Mouse (Mus musculus): ENCODE measurements around the gene Nifk. TPM values are rescaled to one million over a fixed set of nuclear protein-coding genes. Genes with fewer than 3 reads are reported as not detected.

Gene Nifk
- total and polyA plus RNA-seq, 2 experiments = 4.8 to 20.8 TPM

GRCm38 (mm10) chr1:118367970-118368369 lies 46.3 kb downstream of the Nifk start:
- DNase-seq (ENCODE audit: extremely low read depth, low read depth, low spot score) = no peak
- Histone ChIP-seq H3K9ac (ENCODE audit: low read depth, low read length) (no peak overlapping the region), H3K27me3 (ENCODE audit: control insufficient read depth, insufficient read depth, low read length) (no peaks in the 10 kb centered on the region), H3K27ac (replicated peaks; ENCODE audit: insufficient read depth, low read depth, low read length) (no peak overlapping the region), H3K4me1 (ENCODE audit: control insufficient read depth, insufficient read depth, low read length) (no peaks in the 10 kb centered on the region), H3K36me3 (ENCODE audit: control insufficient read depth, insufficient read depth, low read length) (no peaks in the 10 kb centered on the region), H3K4me3 (ENCODE audit: insufficient read depth, low read depth, low read length) (no peak overlapping the region), H3K79me2 (ENCODE audit: control insufficient read depth, insufficient read depth, low read length) (no peaks in the 10 kb centered on the region)
- TF ChIP-seq CTCF (IDR thresholded peaks at IDR 0.05; ENCODE audit: low read depth, low read length) = no peak
- no peak for TF ChIP-seq POLR2A (IDR thresholded peaks at IDR 0.05; ENCODE audit: extremely low read depth, insufficient read depth, low read length)
- 100% methylated on average over 1 of the region's 1 CpGs for WGBS

DNA sequence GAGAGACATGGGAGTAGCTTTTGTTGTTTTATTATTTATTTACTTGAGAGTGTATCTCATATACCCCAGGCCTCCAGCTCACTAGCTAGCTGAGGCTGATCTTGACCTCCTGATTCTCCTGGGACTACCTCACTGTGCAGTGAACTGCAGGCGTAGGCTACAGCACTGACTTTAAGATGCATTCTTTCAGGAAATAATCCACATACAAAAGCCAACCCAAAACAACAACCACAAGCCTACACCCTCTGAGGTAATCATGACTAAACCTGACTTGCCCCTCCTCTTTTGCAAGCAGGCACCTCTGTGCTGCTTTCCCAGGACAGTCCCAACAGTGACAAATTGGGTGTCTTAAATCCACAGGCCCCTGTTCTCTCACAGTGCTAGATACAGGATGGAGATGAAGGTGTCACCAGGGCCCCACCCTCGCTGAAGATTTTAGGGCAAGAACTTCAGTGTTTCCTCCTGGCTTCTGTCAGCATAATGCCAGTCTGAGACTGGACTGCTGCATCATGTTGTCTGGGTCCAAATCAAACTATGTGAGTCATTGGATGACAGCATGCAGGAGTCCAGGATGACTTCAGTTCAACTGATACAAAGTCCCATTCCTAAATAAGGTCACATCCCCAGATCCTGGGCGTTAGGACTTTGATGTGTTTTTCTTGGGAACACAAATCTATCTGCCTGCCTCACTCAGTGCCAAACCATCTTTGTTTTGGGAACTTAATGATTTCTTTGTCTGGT lies 47.3 kb downstream of the Nifk start:
- no peak overlapping the region for H3K4me3 ChIP-seq (ENCODE audit: insufficient read depth, low read depth, low read length)
- TF ChIP-seq CTCF (IDR thresholded peaks at IDR 0.05; ENCODE audit: low read depth, low read length) (no peak), POLR2A (IDR thresholded peaks at IDR 0.05; ENCODE audit: extremely low read depth, insufficient read depth, low read length) (no peak)
- peak; percentile 66 for DNase-seq (ENCODE audit: extremely low read depth, low read depth, low spot score)
- no peaks in the 10 kb centered on the region for H3K36me3 ChIP-seq (ENCODE audit: control insufficient read depth, insufficient read depth, low read length)
- H3K79me2 ChIP-seq (ENCODE audit: control insufficient read depth, insufficient read depth, low read length) = no peaks in the 10 kb centered on the region
- no peak overlapping the region for H3K9ac ChIP-seq (ENCODE audit: low read depth, low read length)
- peak overlapping the region; percentile 42; the same call in 1 of the 2 replicates for H3K27ac ChIP-seq (replicated peaks; ENCODE audit: insufficient read depth, low read depth, low read length)
- no peaks in the 10 kb centered on the region for H3K4me1 ChIP-seq (ENCODE audit: control insufficient read depth, insufficient read depth, low read length)
- WGBS = 54% methylated on average over 3 of the region's 3 CpGs
- H3K27me3 ChIP-seq (ENCODE audit: control insufficient read depth, insufficient read depth, low read length) = no peaks in the 10 kb centered on the region

- Histone ChIP-seq H3K27me3 (ENCODE audit: control insufficient read depth, insufficient read depth, low read length) (no peaks in the 10 kb centered on the region), H3K79me2 (ENCODE audit: control insufficient read depth, insufficient read depth, low read length) (no peaks in the 10 kb centered on the region), H3K27ac (replicated peaks; ENCODE audit: insufficient read depth, low read depth, low read length) (no peak overlapping the region), H3K36me3 (ENCODE audit: control insufficient read depth, insufficient read depth, low read length) (no peaks in the 10 kb centered on the region), H3K4me3 (ENCODE audit: insufficient read depth, low read depth, low read length) (no peak overlapping the region), H3K4me1 (ENCODE audit: control insufficient read depth, insufficient read depth, low read length) (no peaks in the 10 kb centered on the region), H3K9ac (ENCODE audit: low read depth, low read length) (no peak overlapping the region)
- no peak for DNase-seq (ENCODE audit: extremely low read depth, low read depth, low spot score)
- TF ChIP-seq POLR2A (IDR thresholded peaks at IDR 0.05; ENCODE audit: extremely low read depth, insufficient read depth, low read length) (no peak), CTCF (IDR thresholded peaks at IDR 0.05; ENCODE audit: low read depth, low read length) (no peak)
- 84% methylated on average over 5 of the region's 5 CpGs for WGBS
Measured at GRCm38 (mm10) chr1:118377784-118378183, 56.1 kb downstream of the Nifk start.

GRCm38 (mm10) chr1:118380105-118380786 lies 58.6 kb downstream of the Nifk start:
- Histone ChIP-seq H3K4me3 (ENCODE audit: insufficient read depth, low read depth, low read length) (no peak overlapping the region), H3K36me3 (ENCODE audit: control insufficient read depth, insufficient read depth, low read length) (no peaks in the 10 kb centered on the region), H3K9ac (ENCODE audit: low read depth, low read length) (no peak overlapping the region), H3K79me2 (ENCODE audit: control insufficient read depth, insufficient read depth, low read length) (no peaks in the 10 kb centered on the region), H3K4me1 (ENCODE audit: control insufficient read depth, insufficient read depth, low read length) (no peaks in the 10 kb centered on the region), H3K27me3 (ENCODE audit: control insufficient read depth, insufficient read depth, low read length) (no peaks in the 10 kb centered on the region), H3K27ac (replicated peaks; ENCODE audit: insufficient read depth, low read depth, low read length) (no peak overlapping the region)
- TF ChIP-seq CTCF (IDR thresholded peaks at IDR 0.05; ENCODE audit: low read depth, low read length) (no peak), POLR2A (IDR thresholded peaks at IDR 0.05; ENCODE audit: extremely low read depth, insufficient read depth, low read length) (no peak)
- 78% methylated on average over 8 of the region's 8 CpGs for WGBS
- DNase-seq (ENCODE audit: extremely low read depth, low read depth, low spot score) = no peak

Other genes starting within 250 kb of the Nifk start
- not detected in 2 replicates for gene Gm29106, start 145.3 kb upstream of the Nifk start, total RNA-seq (2014; rRNA removed)
- not detected in 2 replicates for gene Gm29106, start 145.3 kb upstream of the Nifk start, polyA plus RNA-seq (2012; rRNA removed)
- 28.9 and 34.5 TPM in 2 replicates for gene Tsn, start 10.1 kb upstream of the Nifk start, total RNA-seq (2014; rRNA removed)
- 37.0 and 37.1 TPM in 2 replicates for gene Tsn, start 10.1 kb upstream of the Nifk start, polyA plus RNA-seq (2012; rRNA removed)
- 12.1 and 12.8 TPM in 2 replicates for gene Clasp1, start 67.2 kb downstream of the Nifk start, total RNA-seq (2014; rRNA removed)
- gene Clasp1, start 67.2 kb downstream of the Nifk start, polyA plus RNA-seq (2012; rRNA removed) = 4.1 and 4.4 TPM in 2 replicates

Measured in liver, adult 2 months (tissue).